Mouse (Mus musculus) heart, postnatal 0 days (tissue): ENCODE results near the gene Ciz1. TPM values are rescaled to one million over a fixed set of nuclear protein-coding genes. Genes with fewer than 3 reads are reported as not detected.

Experiments used
- ATAC-seq: fragments of 200-750 bp; cut with Nextera tagmentation; 2 replicates; pipeline ENCODE4 v1.8.0; 2017; ENCODE audit warnings: low read depth, moderate number of reproducible peaks, moderate library complexity; ENCODE audit not compliant: insufficient read depth
- DNase-seq: peaks from one replicate; pipeline ENCODE4 v3.0.0-alpha.2; 2016; ENCODE audit warnings: low spot score
- H3K27ac ChIP-seq: fragments of 300-500 bp; sonication (generic); 2 replicates; pipeline ENCODE4 v1.5.1; 2014; ENCODE audit warnings: low read depth, mild to moderate bottlenecking
- H3K27me3 ChIP-seq: fragments of 300-500 bp; sonication (generic); 2 replicates; pipeline ENCODE4 v1.6.1; 2014; ENCODE audit warnings: low read length, mixed read lengths; ENCODE audit not compliant: control insufficient read depth, insufficient read depth
- H3K36me3 ChIP-seq: fragments of 300-500 bp; sonication (generic); replicated peaks from 2 replicates; pipeline ENCODE4 v1.6.1; 2014; ENCODE audit warnings: low read length, mixed read lengths; ENCODE audit not compliant: control insufficient read depth, insufficient read depth
- H3K4me1 ChIP-seq: fragments of 300-500 bp; sonication (generic); 2 replicates; pipeline ENCODE4 v1.6.1; 2014; ENCODE audit warnings: antibody characterized with exemption; ENCODE audit not compliant: control insufficient read depth, insufficient read depth
- H3K4me2 ChIP-seq: fragments of 300-500 bp; sonication (generic); 2 replicates; pipeline ENCODE4 v1.6.1; 2014; ENCODE audit warnings: low read depth, mild to moderate bottlenecking, low read length, moderate library complexity
- H3K4me3 ChIP-seq: fragments of 300-500 bp; sonication (generic); 2 replicates; pipeline ENCODE4 v1.5.1; 2014; ENCODE audit warnings: low read depth, low read length
- H3K9ac ChIP-seq: fragments of 300-500 bp; sonication (generic); replicated peaks from 2 replicates; pipeline ENCODE4 v1.6.1; 2014; ENCODE audit warnings: low read depth, low read length, mixed read lengths
- H3K9me3 ChIP-seq: fragments of 300-500 bp; sonication (generic); replicated peaks from 2 replicates; pipeline ENCODE4 v1.6.1; 2016; ENCODE audit warnings: low read length; ENCODE audit not compliant: control insufficient read depth
- CTCF ChIP-seq: IDR thresholded peaks from 2 replicates; pipeline ENCODE4 v1.5.1; 2016; ENCODE audit warnings: antibody characterized with exemption, control low read depth, low read depth
- EP300 ChIP-seq: IDR thresholded peaks from 2 replicates; pipeline ENCODE4 v1.6.1; 2016; ENCODE audit warnings: antibody characterized with exemption, low read depth
- WGBS: fragments of 180-500 bp; shearing (Covaris S2); extraction: QIAGEN DNeasy Blood & Tissue Kit; methylation state at CpG from one replicate; pipeline ENCODE4 v1.1.7; 2014; 5-methylcytosine and 5-hydroxymethylcytosine counted together
- polyA plus RNA-seq: library from polyadenylated mRNA; unstranded; fragments of >200 nt; fragmentation: Nextera tagmentation; extraction: Ambion mirVana; gene quantifications from 2 replicates; pipeline ENCODE4 v1.2.1, GENCODE M21; 2015
- total RNA-seq: library from RNA; depleted of rRNA; stranded (reverse); fragments of >200 nt; gene quantifications from 2 replicates; pipeline ENCODE4 v1.2.3, GENCODE M21; 2014; ENCODE audit warnings: low replicate concordance

Ciz1 gene
- total and polyA plus RNA-seq, 2 experiments from 2014 or later: 17.6 to 79.9 TPM

- Histone ChIP-seq H3K36me3 (no peaks in the 10 kb centered on the region), H3K27ac (peak overlapping the region; percentile 63), H3K27me3 (peaks cover 25% of the 10 kb centered on the region), H3K4me2 (peak overlapping the region; percentile 51), H3K4me1 (peaks cover 20% of the 10 kb centered on the region), H3K9me3 (no peaks in the 10 kb centered on the region), H3K9ac (peak overlapping the region; percentile 35; the same call in 1 of the 2 replicates), H3K4me3 (peak overlapping the region; percentile 33)
- WGBS: 70% methylated on average over 14 of the region's 14 CpGs
- TF ChIP-seq EP300: no peak
- TF ChIP-seq CTCF: no peak
- DNase-seq (no peak), ATAC-seq (no peak)
Measured at GRCm38 (mm10) chr2:32318709-32319585, 33.2 kb upstream of the Ciz1 start.

- Histone ChIP-seq H3K9ac (no peak overlapping the region), H3K36me3 (no peaks in the 10 kb centered on the region), H3K4me2 (0 out of 2 replicates have a peak overlapping the region, but pooled peaks have one; percentile 21), H3K9me3 (no peaks in the 10 kb centered on the region), H3K4me3 (no peak overlapping the region), H3K4me1 (peaks cover 20% of the 10 kb centered on the region), H3K27ac (peak overlapping the region; percentile 59), H3K27me3 (peaks cover 25% of the 10 kb centered on the region)
- ATAC-seq (no peak), DNase-seq (no peak)
- 34% methylated on average over 9 of the region's 9 CpGs for WGBS
- TF ChIP-seq EP300 (no peak), CTCF (no peak)
Measured at GRCm38 (mm10) chr2:32319586-32320580, 32.2 kb upstream of the Ciz1 start.

GRCm38 (mm10) chr2:32320721-32321120 is 31.4 kb upstream of the Ciz1 start:
- DNase-seq: no peak
- 58% methylated on average over 11 of the region's 11 CpGs for WGBS
- Histone ChIP-seq H3K9ac (no peak overlapping the region), H3K27me3 (peaks cover 23% of the 10 kb centered on the region), H3K4me2 (no peak overlapping the region), H3K9me3 (no peaks in the 10 kb centered on the region), H3K27ac (no peak overlapping the region), H3K4me3 (no peak overlapping the region), H3K36me3 (no peaks in the 10 kb centered on the region), H3K4me1 (peaks cover 15% of the 10 kb centered on the region)
- TF ChIP-seq EP300: no peak
- no peak for TF ChIP-seq CTCF
- no peak for ATAC-seq

- no peak overlapping the region for H3K4me2 ChIP-seq
- peaks cover 22% of the 10 kb centered on the region for H3K27me3 ChIP-seq
- ATAC-seq: no peak
- H3K36me3 ChIP-seq: no peaks in the 10 kb centered on the region
- TF ChIP-seq CTCF: no peak
- TF ChIP-seq EP300: no peak
- peaks cover 12% of the 10 kb centered on the region for H3K4me1 ChIP-seq
- H3K4me3 ChIP-seq: no peak overlapping the region
- 59% methylated on average over 9 of the region's 9 CpGs for WGBS
- H3K9ac ChIP-seq: no peak overlapping the region
- H3K27ac ChIP-seq: no peak overlapping the region
- DNase-seq: no peak
- H3K9me3 ChIP-seq: no peaks in the 10 kb centered on the region
Measured at GRCm38 (mm10) chr2:32321591-32322298, 30.4 kb upstream of the Ciz1 start.
